Mouse (Mus musculus): Measurements from ENCODE around the gene Peak1.
A peak's percentile ranks its signal among the peaks of the same experiment; 100 is the strongest.

The Peak1 gene

DNA sequence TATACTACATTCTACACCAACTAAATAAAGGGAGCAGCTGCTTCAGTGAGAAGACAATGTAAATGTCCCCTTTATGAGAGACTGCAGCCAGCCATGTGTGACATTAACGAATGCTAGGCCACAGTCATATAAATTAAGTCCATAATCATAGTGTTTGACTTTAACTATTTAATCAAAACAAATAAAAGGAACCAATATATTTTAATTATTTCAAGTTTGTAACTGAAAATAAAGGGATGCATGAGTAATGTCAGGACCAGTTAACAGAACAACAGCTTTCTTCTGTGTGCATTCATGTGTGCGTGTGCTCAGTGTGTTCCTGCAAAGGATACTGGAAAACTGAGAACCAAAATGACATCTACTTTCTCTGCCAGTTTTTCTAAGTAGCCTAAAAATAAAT, 113.3 kb downstream of the Peak1 start:
- DNase-seq = no peak

DNA sequence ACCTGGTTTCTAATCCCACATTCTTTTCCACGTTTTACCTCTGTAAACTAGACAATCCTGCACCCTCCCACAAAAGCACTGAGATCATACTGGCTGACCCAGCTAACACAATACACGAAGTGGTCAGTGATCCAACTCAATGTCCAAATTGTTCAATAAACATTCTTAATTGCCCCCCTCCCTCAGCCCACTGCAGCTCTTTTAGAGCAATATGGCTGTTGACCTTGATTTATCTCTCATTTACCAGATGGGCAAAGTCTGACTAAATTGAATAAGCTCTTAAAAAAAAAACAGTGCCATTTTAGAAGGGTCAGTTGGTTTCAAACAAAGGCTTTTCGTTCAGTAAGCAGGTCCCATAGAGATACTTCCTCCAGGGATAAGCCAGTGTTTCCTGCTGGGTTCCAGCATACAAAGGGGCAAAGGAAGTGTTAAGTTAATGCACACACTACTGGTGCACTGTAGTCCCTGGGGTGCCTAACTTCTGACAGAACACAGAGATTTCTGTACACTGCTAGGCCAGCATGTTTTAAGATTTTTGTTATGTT, 114.9 kb downstream of the Peak1 start:
- no peak for DNase-seq

DNA sequence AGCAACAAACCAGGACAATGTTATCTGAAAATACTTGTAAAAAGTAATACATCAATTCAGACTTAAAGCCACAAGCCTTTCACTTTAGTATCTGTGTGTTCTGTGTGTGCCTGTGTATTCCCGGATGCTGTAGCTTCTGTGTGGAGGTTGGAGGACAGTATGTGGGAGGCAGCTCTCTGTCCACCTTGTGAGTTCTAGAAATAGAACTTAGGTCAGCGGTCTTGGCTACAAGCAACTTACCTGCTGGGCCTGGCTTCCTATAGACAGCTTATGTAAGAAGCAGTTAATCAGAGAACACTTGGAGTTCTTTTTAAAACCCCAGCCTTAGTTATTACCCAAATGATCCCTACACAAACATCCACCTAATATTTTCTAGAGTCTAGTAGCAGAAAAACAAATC, 127.8 kb downstream of the Peak1 start:
- no peak for DNase-seq

DNA sequence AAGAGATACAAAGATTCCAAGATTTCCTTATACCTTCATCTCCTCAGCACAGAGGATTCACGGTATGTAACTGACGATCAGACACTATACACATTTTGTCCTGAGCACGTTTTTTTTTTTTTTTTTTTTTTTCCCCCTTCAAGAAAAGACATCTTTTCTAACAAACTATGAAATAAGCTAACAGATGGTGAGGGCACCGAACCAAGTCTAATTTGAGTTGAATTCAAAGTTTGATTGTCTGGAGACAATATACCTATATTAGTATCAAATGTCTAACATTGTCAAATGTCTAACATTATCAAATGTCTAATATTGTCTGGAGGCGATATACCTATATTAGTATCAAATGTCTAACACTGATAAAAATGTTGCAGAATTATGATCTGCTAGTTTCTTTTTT, 135.4 kb downstream of the Peak1 start:
- no peak for DNase-seq

DNA sequence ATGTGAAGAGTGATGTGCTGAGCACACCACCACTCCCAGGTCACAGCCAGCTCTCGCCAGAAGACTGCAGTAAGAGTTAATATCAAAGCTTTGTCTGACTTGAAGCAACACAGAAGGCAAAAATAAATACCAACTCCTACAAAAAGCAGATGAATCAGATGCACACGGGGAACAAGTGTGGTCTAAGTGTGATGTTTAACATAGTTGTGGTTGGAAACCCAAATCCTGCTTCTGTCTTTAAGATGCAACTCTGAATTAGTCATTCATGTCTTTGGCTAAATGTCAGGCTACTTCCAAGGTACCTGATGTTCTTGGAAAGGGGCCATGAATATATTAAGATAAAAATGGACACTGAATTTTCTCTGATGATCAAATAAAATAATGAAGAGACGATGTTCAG, 144.3 kb downstream of the Peak1 start:
- DNase-seq = no peak

DNA sequence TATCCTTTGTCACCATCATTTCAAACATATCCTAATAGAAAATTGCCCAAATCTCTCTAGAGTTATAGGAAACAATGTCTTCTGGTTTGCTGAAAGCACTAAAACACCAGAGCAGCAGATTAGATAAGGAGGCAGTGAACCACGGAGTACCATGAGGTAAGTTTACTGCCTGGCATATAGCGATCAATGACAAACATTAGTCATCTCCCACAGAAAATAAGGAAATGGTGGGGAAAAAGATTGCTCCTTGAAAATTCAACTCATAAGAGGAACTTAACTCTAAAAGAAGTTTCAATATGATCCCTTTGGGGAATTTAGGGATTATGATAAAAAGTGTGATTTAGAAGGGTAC, 145.6 kb downstream of the Peak1 start:
- DNase-seq = no peak

DNA sequence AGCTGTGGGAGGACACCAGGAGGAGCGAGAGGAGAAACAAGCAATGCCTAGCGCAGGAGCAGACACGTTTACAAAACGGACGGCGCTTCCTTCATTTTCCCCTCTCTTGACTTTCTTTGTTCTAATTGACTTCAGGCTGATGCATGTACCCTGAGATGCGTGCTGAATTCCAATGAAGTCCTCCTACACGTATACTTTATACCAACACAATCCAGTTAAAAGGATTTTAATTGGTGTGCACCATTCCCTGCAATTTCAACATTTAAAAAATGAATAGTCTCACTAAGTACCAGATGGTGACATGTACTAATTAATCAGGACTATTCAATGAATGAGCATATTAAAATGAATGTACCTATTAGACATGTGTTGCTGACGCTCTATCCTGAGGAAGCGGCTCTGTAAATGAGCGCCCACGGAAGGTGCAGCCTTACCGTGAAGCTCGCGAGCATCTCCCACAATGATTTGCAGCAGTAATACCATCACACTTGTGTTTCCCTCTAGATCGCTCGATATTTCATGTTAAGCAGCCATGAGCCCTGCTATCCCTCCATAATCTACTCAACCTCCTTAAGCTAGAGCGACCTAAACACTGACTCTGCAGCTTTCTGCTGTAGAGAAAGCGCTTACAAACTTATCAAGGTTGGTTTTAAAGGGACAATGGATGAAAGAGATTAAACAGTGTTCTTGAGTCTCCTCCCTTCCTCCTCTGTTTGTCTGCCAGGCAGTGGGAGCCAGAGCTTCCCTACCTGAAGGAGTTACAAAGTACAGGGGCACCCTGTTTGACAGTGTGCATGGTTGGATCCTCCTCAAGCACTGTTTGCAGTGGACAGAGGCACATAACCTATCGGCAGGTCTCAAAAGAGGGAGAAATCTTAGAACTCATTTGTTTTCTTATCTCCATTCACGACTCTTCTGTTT, 146.3 kb downstream of the Peak1 start:
- DNase-seq = no peak

DNA sequence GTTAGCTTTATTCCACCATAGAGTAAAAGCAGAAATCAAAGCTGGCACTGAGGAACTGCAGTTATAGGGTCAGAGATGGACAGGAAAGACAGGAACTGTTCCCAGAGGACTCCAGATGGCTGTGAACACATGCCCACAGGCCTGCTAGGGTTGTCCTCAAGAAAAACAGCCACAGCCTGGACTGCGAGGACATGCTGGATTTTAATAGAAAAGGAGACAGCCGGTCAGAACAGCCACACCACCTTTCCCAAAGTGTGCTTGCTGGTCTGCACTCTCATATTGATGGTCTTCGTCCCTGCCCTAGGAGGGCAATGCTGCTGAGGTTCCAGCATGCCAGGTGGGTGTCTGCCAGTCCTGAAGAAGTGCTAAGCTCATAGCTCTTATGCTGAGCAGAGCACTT, 148.8 kb downstream of the Peak1 start:
- no peak for DNase-seq

DNA sequence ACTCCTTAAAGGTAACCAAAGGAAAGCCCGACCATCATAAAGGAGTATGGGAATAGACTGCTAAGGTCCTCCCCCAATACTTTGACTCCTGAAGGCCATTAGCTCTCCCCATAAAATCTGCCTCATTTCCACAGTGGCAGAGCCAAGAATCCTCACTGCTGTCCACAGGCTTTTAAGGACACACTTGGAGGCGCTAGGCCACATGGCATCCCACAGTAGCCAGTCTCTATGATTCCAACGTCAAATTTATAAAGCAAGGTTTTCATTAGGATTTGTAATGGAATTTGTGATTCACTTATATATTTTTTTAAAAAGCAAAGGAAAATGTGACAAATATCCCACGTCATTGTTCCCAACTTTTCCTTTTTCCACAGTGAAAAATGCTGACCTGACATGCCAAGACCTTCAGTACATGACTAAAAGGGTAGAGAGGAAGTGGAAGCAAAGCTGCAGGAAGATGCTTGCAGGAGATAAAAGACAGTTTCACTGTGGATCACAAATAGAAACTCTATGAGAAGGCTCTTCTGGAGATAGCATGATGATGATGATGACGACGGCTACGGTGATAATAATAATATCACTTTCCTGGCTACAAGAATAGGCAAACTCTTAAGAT, 151.6 kb downstream of the Peak1 start:
- DNase-seq = no peak

DNA sequence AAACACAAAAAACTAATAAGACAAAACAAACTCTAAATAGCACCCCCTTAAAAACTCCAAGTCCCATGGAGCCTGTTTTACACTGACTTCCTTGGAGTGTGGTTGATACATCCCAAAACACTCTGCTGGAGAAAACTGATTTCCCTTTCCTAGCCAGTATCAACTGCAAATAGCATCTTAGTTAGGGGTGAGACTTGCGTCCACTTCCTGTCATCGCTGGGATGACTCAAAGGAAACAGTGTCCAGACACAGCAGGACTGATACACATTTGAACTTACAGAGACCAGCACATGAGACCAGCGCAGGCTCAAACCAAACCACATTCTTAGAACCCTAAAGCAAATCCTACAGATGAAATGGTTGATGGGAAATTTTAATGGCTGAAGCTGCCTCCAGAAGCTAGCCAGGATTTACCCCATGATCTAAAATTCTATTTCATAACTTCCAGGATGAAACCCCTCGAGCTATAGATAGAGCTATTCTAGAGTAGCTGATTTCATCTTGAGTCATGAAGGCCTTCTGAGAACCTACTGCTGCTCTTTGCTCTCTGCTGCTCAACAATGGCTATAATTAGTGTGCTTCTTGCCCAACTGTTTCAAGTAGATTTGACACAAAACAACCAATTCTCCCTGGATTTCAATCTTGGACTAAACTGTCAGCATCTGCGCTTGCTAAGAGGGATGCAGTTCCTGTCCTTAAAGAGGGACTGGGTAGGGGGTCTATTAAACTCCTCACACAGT, 152.2 kb downstream of the Peak1 start:
- DNase-seq = peak; percentile 44

DNA sequence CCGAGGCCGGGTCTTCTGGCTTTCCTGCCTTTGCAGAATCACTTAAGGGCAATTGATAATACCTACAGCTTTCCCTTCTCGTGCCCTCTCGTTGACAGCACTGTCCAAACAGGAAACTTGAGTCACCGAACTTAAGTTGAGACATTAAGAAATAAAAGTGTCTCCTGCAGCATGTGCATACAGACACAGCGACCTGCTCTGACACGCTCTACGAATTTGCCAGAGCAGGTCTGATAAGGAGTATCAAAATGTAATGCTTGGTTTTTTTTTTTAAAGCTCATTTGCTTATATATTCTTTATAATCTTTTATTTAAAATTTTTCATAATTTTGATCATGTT, 152.9 kb downstream of the Peak1 start:
- DNase-seq = no peak

DNA sequence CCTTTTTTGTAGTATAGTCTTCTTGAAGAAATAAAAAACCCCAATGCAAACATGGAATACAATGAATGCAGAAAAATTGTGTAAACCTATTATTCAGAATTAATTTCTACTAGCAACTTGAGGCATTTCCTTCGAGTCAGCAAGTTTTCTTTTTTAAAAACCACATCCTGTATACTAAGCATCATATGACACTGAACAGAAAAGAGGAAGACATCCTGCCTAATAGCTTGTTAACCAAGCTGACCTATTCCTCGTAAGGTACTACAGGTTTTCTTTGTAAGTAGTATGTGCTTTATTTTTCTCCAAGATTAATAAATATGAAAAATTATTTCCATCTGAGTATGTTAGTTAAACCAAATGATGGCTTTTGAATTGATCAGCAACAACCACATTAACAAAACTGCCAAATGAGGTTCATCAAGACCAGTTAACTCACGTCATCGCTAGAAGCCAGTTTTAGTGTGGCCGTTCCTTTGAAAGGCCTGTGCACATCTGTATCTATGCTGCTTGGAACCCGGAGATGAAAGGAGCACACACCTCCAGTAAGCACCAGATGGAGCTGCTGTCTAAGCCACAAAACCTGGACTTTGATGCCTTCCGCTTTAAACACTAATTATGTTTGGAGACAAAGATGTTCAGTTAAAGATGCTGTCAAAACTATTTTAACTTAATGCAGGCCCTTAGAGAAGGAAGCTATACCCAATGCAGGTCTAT, 153.4 kb downstream of the Peak1 start:
- DNase-seq = peak; percentile 47

DNA sequence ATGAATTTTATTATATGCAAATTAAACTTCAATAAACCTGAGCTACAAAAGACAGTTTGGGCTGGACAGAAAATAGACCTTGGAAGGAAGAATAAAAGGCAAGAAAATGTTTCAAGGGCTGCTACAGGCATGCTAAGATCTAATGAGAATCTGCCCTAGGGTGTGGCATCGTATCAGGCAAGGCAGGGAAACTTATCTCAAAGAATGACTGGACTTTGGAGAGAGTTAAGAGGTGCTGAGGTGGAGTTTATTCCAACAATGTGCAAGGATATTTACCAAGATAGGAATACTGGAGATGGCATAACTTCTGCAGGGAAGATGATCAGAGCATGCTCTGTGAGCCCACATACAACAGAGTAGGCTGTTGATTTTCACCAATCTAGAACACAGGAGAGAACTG, 154.8 kb downstream of the Peak1 start:
- no peak for DNase-seq

DNA sequence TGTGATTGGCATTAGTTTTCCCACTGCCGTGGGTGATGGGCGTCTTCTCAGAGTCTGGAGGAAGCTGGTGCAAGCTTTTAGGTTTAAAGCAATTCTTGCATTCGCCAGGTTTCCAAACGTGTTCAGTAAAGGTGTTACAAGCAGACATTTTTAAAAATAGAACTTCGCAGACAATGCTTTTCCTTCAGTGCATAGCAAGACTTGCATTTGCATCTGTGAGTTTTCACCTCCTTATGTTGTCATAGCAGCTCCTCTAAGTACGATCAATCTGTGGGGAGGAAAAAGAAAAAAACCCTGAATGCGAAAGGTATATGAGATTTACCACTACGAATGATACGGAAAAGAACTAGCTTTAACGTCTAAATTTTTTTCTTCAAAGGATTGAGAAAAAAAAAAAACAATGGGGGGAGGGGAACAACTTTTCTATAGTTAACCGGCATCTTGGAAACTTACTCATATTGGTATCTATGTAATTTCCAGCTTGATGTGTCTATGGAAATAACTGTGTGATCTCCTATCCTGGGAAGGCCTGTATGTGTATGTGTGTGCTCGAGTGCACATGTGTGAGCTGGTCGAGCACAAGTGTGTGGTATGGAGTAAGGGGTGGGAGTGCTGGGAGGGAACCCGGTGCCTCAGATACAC, 157.3 kb downstream of the Peak1 start:
- no peak for DNase-seq

DNA sequence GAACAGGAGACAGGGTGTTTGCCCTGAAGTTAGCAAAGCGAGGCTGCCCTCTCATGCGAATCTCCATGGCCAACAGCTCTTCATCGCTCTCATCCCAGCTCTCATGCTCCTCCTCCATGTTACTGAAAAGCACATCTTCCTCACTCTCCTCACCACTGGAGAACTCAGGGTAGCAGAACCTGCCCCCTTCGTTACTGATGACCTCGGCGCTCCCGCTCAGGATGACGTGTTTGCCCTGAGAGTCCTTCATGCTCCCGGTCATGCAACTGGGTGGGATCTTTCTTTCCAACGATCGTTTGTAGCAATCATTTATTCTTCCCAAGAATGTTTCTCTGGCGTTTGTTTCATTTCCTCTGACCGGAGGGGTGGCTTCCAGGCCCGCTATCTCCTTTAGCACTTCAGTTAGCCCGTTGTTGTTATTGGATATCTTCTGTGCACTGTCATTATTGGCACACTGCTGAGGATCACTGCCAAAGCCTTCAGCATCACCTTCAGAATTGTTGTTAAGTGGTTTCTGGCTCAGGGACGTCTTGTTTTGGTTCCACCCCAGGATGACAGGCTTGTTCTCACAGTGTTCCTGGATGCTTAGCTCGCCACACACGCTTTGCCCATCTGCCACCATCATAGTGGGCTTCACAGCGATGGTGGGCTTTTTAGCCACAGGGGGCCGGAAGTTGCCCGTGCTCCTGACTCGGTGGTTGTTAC, 157.9 kb downstream of the Peak1 start:
- DNase-seq = peak; percentile 28

DNA sequence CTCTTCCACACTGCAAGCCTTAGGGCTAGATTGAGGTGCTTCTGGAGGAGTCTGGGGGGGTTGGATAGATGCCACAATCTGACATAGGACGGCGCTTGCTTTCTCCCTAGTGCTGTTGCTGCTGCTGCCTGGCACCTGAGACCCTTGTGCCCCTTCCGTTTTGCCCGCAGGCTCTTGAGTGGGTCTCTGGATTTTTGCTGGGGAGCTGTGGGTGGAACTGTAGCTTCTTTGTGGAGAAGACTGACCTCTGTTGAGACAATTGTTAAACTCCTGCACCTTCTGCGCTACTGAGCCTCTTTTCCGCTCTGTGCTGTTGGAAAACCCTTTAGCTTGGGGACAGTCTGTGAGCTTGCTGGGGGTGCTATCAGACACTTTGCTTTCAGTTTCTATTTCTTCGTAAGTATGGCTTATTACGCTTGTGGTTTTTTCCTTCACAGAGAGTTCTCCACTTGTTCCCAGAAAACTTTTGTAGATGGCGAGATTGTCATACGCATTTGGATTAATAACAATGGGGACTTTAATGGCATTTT, 159.5 kb downstream of the Peak1 start:
- DNase-seq = no peak

DNA sequence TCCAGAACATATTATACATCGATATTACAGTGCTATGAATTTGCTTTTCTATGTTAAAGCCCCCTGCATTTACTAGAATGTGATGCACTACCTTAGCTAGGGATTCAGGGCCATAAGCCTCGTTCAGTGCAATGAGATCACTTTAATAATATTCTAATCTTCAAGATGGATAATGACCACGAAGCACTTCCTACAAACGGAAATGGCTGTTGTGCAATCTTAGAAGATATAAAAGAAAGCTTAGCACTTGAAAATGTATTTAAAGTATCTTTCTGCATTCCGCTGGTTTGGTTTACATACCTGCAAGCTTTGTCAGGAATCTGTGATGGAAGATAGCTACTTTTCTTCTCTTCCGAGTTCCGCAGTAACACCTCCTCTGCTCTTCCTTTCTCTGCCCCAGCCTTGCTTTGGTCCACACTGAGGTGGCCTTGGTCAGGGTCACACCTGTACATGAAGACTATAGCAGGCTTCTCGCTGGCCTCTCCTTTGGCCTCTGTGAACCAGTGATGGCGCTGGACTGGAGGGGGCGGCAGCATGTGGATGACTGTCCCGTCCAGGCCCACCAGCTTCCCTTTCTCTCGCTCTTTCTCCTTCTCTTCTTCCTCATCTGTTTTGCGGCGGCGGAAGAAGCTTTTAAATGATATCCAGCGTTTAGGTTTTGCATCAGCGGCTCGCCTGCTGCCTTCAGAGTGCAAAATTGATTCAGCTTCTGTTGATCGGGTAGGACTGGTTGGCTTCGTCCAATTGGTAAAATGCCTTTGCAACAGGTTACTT, 160.5 kb downstream of the Peak1 start:
- DNase-seq = no peak

DNA sequence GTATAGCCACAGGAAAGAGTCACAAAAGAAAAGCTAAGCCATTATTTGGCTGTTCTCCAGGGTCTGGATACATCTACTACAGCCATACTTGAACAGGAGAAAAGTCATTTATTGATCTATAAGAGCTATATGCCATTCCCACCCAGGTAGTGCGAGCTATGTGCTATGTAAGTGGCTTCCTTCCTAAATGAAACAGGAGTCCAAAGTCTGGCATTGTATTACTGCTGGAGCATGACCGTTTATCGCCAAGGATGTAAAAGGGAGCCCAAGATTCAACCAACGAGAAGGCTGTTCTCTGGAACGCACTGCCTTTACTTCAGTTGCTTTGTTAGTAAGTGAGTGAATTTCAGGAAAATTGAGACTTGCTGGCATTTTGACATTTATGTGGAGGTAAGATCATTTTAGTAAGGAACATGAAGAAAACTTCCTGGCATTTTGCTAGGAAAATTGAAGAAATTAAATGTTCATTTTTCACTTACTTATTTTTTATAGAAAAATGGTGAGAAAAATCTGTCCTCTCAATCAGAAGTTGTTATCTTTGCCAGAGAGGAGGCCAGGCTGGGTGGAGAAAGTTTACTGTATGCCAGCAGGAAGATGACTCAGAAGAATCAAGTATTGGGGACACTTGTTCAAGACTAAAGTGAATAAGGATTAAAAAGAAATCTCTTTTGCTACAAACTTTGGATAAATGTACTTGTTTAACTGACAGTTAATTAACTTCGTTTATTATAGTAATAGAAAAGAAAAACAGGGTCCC, 162.0 kb downstream of the Peak1 start:
- DNase-seq = no peak

DNA sequence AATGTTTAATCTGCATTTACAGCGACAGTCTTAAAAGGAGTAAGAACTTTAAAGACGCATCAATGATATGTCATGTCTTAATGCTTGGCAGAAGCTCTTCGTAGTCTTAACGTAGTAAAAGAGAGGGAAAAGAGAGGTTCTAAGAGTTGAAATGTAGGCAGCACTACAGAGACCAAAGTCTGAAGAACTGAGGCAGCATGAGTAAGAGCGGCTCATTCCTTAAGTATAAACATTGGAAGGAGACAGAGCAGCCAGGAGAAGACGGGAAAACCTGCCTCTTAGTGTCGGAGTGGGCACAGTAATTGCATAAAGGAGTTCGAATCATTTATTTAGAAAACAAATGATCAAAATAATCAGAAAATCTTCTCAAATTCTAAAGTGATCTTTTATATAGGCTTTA, 173.5 kb downstream of the Peak1 start:
- no peak for DNase-seq

DNA sequence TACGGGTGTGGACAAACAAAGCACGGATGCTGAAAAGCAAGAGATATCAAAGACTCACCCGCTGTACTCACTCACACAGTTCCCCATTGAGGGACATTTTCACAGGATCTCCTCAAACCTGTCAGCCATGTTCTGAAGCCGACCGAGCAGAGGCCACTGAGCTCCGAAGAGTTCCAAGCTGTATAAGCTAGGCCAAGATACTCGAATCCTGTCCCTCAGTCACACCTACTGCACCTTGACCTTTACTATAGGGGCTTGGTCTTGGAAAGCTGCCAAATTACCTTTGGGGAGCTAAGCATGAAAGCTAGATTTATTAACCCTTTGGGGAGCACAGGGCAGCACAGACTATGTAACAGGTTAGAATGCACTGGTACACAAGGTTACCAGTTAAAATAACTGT, 174.0 kb downstream of the Peak1 start:
- DNase-seq = no peak

Measured in layer of hippocampus, adult 9-11 months (tissue).